Mouse (Mus musculus) CH12F3 (cell line): Measurements from ENCODE around the gene Incenp.
"Not testable (repeated sequence)": the region's sequence is repeated elsewhere in the genome, so short reads cannot be mapped to it uniquely, and the experiment has no call there.

Experiments
- in situ Hi-C: fragments of 300-500 bp; cut with MboI; formaldehyde crosslinking; loops from 2 replicates; pipeline ENCODE4 v1.14.3; 2020; ENCODE audit warnings: low sequenced_read_pairs

Gene Incenp

GRCm38 (mm10) chr19:9899072-9899779, at the start of gene Incenp:
Incenp (minus strand) TSS chr19:9899551.
- in situ Hi-C loops: no loop called here

- in situ Hi-C loops: no loop called here
Observed at GRCm38 (mm10) chr19:9946986-9947385, 47.6 kb upstream of the Incenp start.

DNA sequence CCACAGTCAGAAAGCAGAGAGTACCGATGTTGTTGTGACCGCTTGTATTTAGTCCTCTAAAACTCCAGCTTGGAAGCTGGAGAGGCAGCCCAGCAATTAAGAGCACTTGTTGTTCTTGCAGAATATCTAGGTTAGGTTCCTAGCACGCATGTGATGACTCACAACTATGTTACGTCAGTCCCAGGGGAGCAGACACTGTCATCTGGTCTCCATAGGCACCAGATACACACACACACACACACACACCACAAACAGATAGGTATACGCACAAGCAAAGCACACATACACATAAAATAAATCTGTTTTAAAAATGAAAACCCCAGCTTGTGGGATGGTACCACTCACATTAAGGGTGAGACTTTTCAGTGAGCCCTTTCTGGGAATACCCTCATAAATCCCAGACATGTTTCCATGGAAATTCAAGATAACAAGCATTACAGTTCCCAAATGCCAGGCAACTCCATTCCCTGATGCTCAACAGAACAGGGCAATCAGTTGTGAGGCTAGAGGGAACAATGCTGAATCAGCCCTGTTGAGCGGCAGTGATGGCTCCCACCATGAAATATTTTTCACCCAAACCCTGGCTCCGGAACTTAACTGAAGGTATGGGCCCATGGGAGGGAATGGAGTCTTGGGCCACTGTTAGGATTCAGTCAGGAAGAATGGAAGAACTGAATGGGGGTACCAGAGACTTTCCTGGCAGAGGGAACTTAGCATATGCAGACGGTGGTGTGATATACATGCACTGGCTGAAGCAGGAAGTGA, 46.6 kb upstream of the Incenp start:
- in situ Hi-C loops: no loop called here

DNA sequence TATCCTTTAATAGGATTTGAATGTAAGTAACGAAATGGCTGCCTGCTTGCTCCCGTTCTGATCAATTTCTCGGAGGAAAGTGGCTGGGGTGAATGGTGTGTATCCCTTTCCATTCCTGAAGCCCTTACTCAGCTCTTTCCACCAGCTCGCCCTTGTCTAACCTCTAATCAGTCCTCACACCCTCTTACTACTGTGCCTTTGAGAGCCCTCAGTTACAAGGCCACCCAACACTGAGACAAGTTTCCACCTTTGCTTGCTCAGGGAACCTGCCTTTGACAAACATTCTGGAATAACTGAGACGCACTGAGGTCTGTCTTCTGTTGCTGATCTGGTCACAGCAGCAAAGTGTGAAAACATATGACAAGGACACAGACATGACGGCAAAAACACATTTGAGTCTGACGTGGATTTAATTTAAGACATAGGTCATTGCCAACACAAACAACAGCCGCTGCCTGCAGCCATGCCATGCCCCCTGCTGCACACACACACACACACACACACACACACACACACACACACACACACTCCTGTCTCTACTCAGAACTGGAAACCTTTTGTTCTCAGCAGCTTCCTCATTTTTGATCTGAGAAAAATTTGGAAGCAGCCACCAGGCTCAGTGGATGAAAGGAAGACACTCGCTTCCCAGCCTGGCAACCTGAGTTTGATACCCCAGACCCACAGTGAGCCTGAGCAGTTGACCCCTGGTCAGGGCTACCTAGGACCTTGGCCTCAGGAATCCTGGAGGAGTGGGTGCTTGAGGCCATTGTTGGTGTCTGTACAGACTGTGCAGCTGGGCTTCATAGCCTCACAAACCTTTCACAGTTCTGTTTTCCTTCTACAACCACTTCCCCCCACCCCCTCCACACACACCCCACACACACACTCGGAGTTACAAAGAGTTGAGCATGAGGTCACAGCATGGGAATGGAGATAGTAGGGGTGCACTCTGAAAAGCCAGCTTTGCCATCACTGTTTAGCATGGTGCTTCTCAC, 43.5 kb upstream of the Incenp start:
- in situ Hi-C loops: no loop called here

DNA sequence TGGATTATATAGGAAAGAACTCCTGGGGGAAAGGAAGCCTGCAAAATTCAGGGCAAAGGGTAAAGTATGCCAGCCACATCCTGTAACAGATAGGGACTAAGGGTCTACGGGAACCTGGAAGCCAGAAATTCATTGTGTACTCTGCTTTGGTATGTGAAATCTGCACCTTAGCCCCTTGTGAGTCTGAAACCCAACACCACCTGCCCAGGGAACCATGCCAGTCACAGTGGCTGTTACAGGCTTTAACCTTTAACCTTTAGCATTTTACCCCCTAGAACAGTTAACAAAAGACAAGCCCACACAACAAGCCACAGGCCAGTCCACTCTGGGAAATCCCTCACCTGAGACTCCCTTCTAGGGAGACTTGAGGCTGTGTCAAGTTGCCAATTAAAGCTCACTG, 42.5 kb upstream of the Incenp start:
- in situ Hi-C loops: no loop called here

- in situ Hi-C loops: no loop called here
Observed at GRCm38 (mm10) chr19:9940903-9941302, 41.6 kb upstream of the Incenp start.

DNA sequence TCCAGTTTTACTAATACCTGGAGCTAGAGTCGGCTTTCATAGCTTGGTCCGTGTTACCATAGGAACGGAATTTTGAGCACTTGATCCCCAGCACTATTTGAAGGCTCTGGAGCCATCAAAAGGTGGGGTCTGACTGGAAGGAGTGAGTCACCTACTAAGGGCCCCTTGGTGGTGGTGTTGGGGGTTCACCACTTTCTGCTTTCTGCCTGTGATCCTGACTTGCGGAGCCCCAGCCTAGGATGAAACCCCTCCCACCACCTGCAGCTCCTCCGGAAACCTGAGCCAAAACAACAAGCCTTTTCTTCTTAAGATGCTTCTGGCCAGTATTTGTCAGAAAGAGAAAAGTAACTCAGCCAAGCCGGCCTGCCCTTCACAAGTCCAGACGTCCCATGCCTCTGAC, 40.5 kb upstream of the Incenp start:
- in situ Hi-C loops: no loop called here

- in situ Hi-C loops: no loop called here
Observed at GRCm38 (mm10) chr19:9938824-9939303, 39.5 kb upstream of the Incenp start.

GRCm38 (mm10) chr19:9938156-9938823, 38.9 kb upstream of the Incenp start:
- in situ Hi-C loops: no loop called here

DNA sequence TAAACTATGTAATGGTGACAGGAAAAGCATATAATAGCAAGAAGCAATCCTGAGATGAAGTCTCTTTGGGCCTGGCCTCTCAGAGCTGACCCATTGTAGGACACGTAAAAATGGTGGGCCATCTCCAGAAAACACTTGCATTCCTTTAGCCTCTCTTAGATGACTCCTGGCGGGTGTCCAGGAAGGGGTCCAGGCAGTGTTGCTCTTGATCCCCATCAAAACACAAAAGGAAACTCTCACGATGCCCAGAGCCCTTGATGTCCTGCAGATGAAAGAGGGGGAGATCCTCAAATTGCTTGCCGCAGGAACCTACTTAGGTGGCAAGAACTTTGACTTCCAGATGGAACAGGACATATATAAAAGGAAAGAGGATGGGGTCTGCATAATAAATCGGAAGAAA, 38.1 kb upstream of the Incenp start:
- in situ Hi-C loops: no loop called here

GRCm38 (mm10) chr19:9936579-9936978, 37.2 kb upstream of the Incenp start:
- in situ Hi-C loops: no loop called here

DNA sequence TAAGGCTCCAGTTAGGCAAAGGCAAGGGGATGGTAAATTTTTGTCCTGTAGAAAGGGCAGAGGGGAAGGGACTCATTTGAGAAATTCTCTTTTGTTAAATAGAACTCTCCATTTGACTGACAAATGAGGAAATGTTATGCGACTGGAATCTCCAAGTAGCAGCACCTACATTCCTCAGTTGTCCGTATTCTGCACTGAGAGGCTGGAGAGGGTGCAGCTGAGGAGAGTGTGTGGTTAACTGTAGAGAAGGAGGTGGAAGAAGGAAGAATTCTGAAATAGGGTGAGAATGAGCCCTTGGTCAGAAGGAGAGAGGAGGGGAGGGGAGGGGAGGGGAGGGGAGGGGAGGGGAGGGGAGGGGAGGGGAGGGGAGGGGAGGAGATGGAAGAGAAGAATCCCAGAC, 34.6 kb upstream of the Incenp start:
- in situ Hi-C loops: no loop called here

GRCm38 (mm10) chr19:9931167-9931607, 31.8 kb upstream of the Incenp start:
- in situ Hi-C loops: not testable (repeated sequence)

DNA sequence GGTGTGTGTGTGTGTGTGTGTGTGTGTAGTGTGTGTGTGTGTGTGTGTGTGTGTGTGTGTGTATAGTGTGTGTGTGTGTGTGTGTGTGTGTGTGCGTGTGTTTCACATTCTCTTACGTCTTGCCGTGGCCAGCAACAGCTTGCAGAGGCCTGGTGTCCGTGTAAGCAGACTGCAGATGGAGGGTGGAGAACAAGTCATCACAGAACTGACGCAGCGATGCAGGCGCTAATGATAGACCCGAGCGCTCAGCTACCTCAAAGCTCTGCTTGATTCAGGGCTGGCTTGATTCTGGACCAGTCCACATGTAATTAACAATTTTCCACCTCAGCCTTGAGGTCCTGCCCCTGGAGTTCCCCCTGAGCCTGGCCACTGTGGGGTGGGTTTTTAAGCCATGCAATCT, 28.7 kb upstream of the Incenp start:
- in situ Hi-C loops: no loop called here

DNA sequence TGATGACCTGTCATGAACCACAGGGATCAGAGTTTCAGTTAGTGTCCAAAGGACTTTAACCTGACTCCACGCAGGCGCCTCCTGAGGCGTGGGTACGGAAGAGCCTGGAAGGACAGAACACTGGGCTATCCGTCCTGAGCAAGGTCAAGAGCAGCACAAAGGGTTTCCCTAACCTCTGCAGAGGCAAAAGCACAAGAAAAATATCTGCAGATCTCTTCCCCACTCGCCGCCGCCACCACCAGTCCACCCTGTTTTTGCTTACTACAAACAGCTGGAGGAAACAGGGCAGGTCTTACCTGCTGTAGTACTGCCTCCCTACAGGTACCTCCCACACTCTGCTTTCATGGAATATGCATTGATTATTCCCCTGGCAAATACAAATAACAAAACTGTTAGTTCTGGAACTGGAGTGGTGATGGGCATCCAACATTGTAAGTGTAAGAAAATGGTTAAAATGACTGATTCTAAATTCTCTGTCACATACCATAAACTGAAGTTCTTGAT, 25.5 kb upstream of the Incenp start:
- in situ Hi-C loops: loop anchor here (25.0 kb wide), 1 partner anchor 262 kb away; the partner anchor contains the start of gene Fads1

GRCm38 (mm10) chr19:9924034-9924768, 24.9 kb upstream of the Incenp start:
- in situ Hi-C loops: loop anchor here (25.0 kb wide), 1 partner anchor 263 kb away; the partner anchor contains the start of gene Fads1

GRCm38 (mm10) chr19:9923048-9923447, 23.7 kb upstream of the Incenp start:
- in situ Hi-C loops: loop anchor here (25.0 kb wide), 1 partner anchor 264 kb away; the partner anchor contains the start of gene Fads1

GRCm38 (mm10) chr19:9922228-9922627, 22.9 kb upstream of the Incenp start:
- in situ Hi-C loops: loop anchor here (25.0 kb wide), 1 partner anchor 265 kb away; the partner anchor contains the start of gene Fads1
